Mouse (Mus musculus) intestine, embryonic 14.5 days (tissue): ENCODE measurements around the gene Unc80. TPM values are rescaled to one million over a fixed set of nuclear protein-coding genes. Genes with fewer than 3 reads are reported as not detected.

Experiments used
- ATAC-seq: fragments of 200-750 bp; cut with Nextera tagmentation; replicated peaks from 2 replicates; pipeline ENCODE4 v1.8.0; 2017; ENCODE audit warnings: low read depth, moderate number of reproducible peaks, moderate TSS enrichment, moderate library complexity; ENCODE audit not compliant: low FRiP score, low TSS enrichment
- DNase-seq: peaks from one replicate; pipeline ENCODE4 v3.0.0-alpha.2; 2018; ENCODE audit warnings: low spot score
- H3K27ac ChIP-seq: fragments of 300-500 bp; sonication (generic); 2 replicates; pipeline ENCODE4 v1.5.1; 2014; ENCODE audit warnings: low read depth, mild to moderate bottlenecking, control low read depth
- H3K27me3 ChIP-seq: fragments of 300-500 bp; sonication (generic); replicated peaks from 2 replicates; pipeline ENCODE4 v1.6.1; 2014; ENCODE audit warnings: low read length, control low read depth; ENCODE audit not compliant: control insufficient read depth, insufficient read depth
- H3K36me3 ChIP-seq: fragments of 300-500 bp; sonication (generic); 2 replicates; pipeline ENCODE4 v1.6.1; 2014; ENCODE audit warnings: low read length, control low read depth; ENCODE audit not compliant: control insufficient read depth, insufficient read depth
- H3K4me1 ChIP-seq: fragments of 300-500 bp; sonication (generic); replicated peaks from 2 replicates; pipeline ENCODE4 v1.6.1; 2014; ENCODE audit warnings: low read length, control low read depth, mixed read lengths; ENCODE audit not compliant: control insufficient read depth, insufficient read depth
- H3K4me2 ChIP-seq: fragments of 300-500 bp; sonication (generic); 2 replicates; pipeline ENCODE4 v1.6.1; 2014; ENCODE audit warnings: low read length
- H3K4me3 ChIP-seq: fragments of 300-500 bp; sonication (generic); 2 replicates; pipeline ENCODE4 v1.5.1; 2014; ENCODE audit warnings: low read depth, low read length, control low read depth, mixed read lengths
- H3K9ac ChIP-seq: fragments of 300-500 bp; sonication (generic); 2 replicates; pipeline ENCODE4 v1.6.1; 2014; ENCODE audit warnings: mild to moderate bottlenecking, low read length
- H3K9me3 ChIP-seq: fragments of 300-500 bp; sonication (generic); 2 replicates; pipeline ENCODE4 v1.6.1; 2016; ENCODE audit warnings: low read length, control low read depth; ENCODE audit not compliant: control insufficient read depth
- WGBS: fragments of 180-500 bp; shearing (Covaris S2); extraction: QIAGEN DNeasy Blood & Tissue Kit; methylation state at CpG from one replicate; pipeline ENCODE4 v1.1.7; 2014; 5-methylcytosine and 5-hydroxymethylcytosine counted together
- polyA plus RNA-seq: library from polyadenylated mRNA; unstranded; fragments of >200 nt; fragmentation: Nextera tagmentation; extraction: Ambion mirVana; gene quantifications from 2 replicates; pipeline ENCODE4 v1.2.1, GENCODE M21; 2014

The Unc80 gene
- polyA plus RNA-seq, 1 experiment from 2014 or later: 0.39 TPM

DNA sequence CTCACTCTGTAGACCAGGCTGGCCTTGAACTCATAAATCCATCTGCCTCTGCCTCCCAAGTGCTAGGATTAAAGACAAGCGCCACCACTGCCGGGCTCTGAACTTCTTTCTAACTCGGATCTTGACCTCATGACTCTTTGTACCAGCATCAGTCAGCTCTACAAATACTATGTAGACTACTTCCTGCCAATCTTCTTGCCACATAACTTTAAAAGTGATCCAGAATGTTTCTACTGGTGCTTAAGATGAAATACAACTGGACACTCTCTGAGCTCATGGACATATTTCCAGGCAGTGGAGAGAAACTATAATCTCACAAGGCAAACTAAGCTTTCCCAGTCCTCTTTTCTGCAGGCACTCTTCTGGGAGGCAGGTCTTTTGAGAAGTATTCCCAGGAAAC lies 8.8 kb upstream of the Unc80 start:
- no peak overlapping the region for H3K4me2 ChIP-seq
- ATAC-seq (no peak), DNase-seq (no peak)
- no peaks in the 10 kb centered on the region for H3K36me3 ChIP-seq
- 64% methylated on average over 3 of the region's 3 CpGs for WGBS
- no peak overlapping the region for H3K27ac ChIP-seq
- no peaks in the 10 kb centered on the region for H3K9me3 ChIP-seq
- H3K9ac ChIP-seq: no peak overlapping the region
- H3K4me1 ChIP-seq: no peaks in the 10 kb centered on the region
- no peaks in the 10 kb centered on the region for H3K27me3 ChIP-seq
- H3K4me3 ChIP-seq: no peak overlapping the region

DNA sequence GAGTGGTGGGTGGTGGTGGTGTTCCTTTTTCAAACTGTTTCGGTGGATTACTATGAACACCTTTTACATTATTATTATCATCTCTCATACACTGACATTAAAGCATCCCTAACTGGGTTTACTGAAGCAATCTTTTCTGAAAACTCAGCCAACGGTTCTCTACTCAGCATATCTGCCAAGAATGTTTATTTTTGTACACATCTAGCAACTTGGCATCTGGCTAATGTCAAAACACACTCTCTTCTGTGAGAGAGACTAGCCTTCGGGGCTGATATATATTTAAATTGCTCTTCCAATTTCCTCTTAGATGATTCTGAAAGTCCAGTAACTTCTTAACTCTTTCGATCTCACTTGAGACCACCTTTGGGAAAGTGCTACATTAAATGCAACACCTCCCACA lies 7.3 kb upstream of the Unc80 start:
- 53% methylated on average over 4 of the region's 4 CpGs for WGBS
- no peaks in the 10 kb centered on the region for H3K9me3 ChIP-seq
- no peak overlapping the region for H3K4me2 ChIP-seq
- H3K4me1 ChIP-seq: no peaks in the 10 kb centered on the region
- no peaks in the 10 kb centered on the region for H3K36me3 ChIP-seq
- H3K27me3 ChIP-seq: no peaks in the 10 kb centered on the region
- no peak overlapping the region for H3K9ac ChIP-seq
- no peak overlapping the region for H3K4me3 ChIP-seq
- DNase-seq (no peak), ATAC-seq (no peak)
- no peak overlapping the region for H3K27ac ChIP-seq

DNA sequence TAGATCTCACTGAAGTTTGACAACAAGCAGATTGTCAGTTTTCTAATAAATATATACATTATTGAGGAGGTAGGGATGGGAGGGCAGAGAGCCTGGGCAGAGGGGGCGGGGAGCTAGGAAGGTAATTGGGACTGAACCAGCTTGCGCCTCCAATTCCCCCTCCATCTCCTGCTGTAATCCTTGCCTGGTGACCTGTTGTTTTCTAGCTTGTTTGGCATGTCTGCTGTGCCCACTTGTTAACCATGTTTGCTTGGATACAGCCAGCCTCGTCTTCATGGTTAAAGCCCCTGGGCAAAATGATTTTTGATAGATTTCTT lies 495 bp downstream of the Unc80 start:
- no peaks in the 10 kb centered on the region for H3K9me3 ChIP-seq
- peak overlapping the region; percentile 66 for H3K4me2 ChIP-seq
- peak overlapping the region; percentile 42 for H3K4me3 ChIP-seq
- H3K27me3 ChIP-seq: peaks cover 18% of the 10 kb centered on the region; the same call in 1 of the 2 replicates
- peak; percentile 20; the same call in 1 of the 2 replicates for ATAC-seq
- H3K27ac ChIP-seq: no peak overlapping the region
- no peak overlapping the region for H3K9ac ChIP-seq
- 18% methylated on average over 3 of the region's 3 CpGs for WGBS
- H3K4me1 ChIP-seq: 0 out of 2 replicates have a peak, but pooled peaks cover 3% of the 10 kb centered on the region
- no peak for DNase-seq
- no peaks in the 10 kb centered on the region for H3K36me3 ChIP-seq

DNA sequence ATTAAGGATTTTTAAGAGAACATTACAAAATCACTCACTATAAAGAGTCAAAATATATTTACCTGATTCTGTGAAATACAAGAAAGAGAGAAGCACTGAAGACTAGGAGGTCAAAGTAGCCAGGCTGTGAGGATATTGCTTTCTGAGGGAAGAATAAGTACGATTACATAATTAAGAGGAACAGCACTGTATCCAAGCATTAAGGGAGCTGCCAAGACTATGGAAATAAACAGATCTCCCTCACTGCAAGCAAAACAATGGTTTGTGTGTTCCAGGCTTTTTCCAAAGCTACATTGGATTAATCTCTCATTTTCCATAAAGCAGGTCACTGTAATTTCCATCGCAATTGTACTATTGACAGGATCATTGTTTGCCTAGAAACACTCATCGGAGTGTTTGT lies 14.6 kb downstream of the Unc80 start:
- Histone ChIP-seq H3K36me3 (no peaks in the 10 kb centered on the region), H3K4me3 (no peak overlapping the region), H3K9ac (no peak overlapping the region), H3K27ac (no peak overlapping the region), H3K9me3 (no peaks in the 10 kb centered on the region), H3K27me3 (no peaks in the 10 kb centered on the region), H3K4me2 (no peak overlapping the region), H3K4me1 (no peaks in the 10 kb centered on the region)
- ATAC-seq: no peak
- no peak for DNase-seq
- WGBS: 85% methylated on average over 3 of the region's 3 CpGs

DNA sequence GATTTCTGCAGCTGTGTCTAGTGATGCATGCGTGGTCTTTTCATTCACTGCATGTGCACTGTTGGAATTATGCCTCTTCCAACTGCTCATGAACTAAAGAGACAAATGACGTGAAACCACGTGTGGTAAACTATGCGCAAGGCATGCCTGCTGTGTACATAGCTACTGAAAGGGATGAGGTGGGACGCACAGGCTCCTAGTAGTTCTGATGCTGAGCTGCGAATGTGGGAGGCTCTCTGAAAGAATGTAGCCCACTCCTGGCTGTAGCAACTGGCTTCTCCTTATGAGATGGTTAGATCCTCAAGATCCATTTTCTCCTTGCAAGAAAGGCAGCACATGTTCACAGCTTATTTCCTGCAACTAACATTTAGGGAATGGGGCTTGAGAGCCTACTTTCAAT lies 24.9 kb downstream of the Unc80 start:
- 82% methylated on average over 6 of the region's 6 CpGs for WGBS
- Histone ChIP-seq H3K9me3 (no peaks in the 10 kb centered on the region), H3K9ac (no peak overlapping the region), H3K27ac (no peak overlapping the region), H3K27me3 (no peaks in the 10 kb centered on the region), H3K4me1 (no peaks in the 10 kb centered on the region), H3K36me3 (no peaks in the 10 kb centered on the region), H3K4me3 (no peak overlapping the region), H3K4me2 (no peak overlapping the region)
- ATAC-seq: no peak
- no peak for DNase-seq

DNA sequence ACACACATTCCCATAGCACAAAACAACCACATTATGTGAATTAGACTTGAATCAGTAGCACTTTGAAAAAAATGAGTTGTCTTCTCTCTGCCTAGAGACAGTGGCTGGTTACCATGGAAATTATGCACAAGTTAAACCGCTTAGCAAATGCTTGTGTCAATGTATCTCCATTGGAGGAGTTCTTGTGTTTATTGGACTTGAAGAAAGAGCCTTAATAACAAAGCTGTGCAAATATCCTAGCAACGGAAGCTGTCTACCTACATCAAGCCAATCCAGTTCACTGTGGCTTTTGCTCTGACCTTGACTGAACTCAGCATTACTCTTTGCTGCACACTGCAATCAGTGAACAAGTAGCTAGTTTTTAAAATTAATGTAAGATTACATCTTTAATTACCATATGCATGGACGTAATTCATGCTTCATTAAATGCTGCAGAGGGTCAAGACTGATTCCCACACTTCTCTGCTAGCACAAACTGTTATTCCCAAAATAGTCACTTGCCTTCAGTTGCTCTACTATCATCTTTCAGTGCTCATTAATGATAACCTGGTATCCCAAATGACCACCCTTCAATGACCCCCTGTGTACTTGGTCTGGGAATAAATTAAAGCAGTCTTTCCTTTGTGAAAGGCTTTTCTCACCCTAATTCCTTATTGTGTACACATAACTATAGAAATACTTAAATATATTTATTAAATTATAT lies 27.3 kb downstream of the Unc80 start:
- no peak for DNase-seq

DNA sequence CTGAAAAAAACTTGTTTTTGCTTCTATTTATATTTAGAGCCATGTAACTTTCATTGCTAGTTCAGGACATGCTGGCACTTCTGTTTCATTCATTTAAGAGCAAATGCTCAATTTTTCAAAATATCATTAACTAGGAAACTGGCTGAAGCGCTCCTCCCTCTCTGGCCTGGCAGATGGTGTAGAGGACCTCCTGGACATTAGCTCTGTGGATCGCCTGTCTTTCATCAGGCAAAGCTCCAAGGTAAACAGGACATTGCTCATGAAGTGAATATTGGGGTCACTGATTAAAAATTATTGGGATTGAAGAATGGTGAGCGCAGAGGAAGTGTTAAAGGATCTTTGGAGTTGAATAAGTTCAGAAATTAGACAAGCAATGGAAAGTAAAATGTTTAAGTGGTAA lies 82.6 kb downstream of the Unc80 start:
- DNase-seq: no peak
- no peak overlapping the region for H3K27ac ChIP-seq
- no peaks in the 10 kb centered on the region for H3K9me3 ChIP-seq
- no peak overlapping the region for H3K9ac ChIP-seq
- no peak overlapping the region for H3K4me2 ChIP-seq
- ATAC-seq: no peak
- no peaks in the 10 kb centered on the region for H3K27me3 ChIP-seq
- H3K36me3 ChIP-seq: no peaks in the 10 kb centered on the region
- no peaks in the 10 kb centered on the region for H3K4me1 ChIP-seq
- H3K4me3 ChIP-seq: no peak overlapping the region
- WGBS: 76% methylated on average over 3 of the region's 3 CpGs

More for the DNA sequence above, 27.3 kb downstream of the Unc80 start:
- WGBS: 65% methylated on average over 3 of the region's 3 CpGs
- Histone ChIP-seq H3K4me1 (no peaks in the 10 kb centered on the region), H3K4me3 (no peak overlapping the region), H3K36me3 (no peaks in the 10 kb centered on the region), H3K27ac (no peak overlapping the region), H3K9me3 (no peaks in the 10 kb centered on the region), H3K9ac (no peak overlapping the region), H3K27me3 (no peaks in the 10 kb centered on the region), H3K4me2 (no peak overlapping the region)
- ATAC-seq: no peak

DNA sequence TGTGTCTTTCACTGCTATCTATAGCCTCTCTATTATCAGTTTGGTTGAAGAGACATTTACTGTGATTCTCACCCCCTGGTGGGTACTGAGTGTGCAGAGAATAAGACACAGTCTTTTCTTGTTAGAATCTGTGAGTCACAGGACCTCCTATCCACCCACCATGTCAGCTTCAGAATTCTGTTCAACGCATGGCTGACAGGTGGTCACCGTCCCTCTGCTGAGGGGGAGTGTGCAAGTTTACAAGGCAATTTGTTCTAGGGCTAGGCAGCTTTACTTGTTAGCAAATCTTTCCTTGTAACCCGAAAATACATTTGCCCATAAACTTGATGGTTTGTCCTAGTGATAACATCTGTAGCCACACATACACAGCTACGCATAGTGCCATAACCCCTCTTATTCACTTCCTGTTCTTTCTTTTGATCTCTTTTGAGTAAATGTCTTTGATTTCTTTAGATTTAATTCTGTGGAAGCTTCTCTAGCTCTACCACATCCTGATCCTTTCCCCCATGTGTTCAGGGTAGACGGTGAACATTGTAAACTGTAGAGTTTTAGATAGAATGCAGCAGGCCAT lies 84.3 kb downstream of the Unc80 start:
- Histone ChIP-seq H3K9ac (no peak overlapping the region), H3K4me2 (no peak overlapping the region), H3K4me1 (no peaks in the 10 kb centered on the region), H3K27ac (no peak overlapping the region), H3K9me3 (no peaks in the 10 kb centered on the region), H3K4me3 (no peak overlapping the region), H3K36me3 (no peaks in the 10 kb centered on the region), H3K27me3 (no peaks in the 10 kb centered on the region)
- no peak for ATAC-seq
- 64% methylated on average over 5 of the region's 5 CpGs for WGBS
- no peak for DNase-seq

DNA sequence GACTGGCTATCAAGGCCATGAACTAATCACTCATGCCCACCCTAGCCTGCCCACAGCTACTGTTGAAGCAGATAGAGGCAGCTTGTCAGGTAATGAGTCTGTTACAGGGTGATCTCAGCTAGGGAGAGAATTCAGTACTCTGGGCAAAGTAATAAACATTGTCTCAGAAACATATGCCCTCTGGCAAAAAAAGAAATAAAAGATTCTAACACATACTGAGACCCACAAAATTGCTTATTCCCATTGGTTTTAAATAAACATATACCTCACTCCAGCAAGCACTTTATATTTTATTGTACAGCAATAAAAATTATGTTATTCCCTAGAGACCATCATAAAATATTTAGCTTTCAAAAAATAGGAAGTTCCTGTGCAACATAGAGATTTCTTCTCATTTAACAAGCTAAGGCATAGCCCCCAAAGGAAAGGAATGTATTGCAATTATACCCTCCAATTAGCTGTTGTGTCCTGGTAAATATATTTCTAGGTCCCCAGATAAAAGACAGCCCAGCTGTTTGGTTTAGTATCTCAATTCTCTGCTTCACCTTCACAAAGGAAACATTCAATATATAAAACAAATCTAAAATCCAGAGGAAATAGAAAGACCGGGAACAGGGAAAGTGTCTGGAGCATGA lies 93.6 kb downstream of the Unc80 start:
- H3K9ac ChIP-seq: no peak overlapping the region
- no peak overlapping the region for H3K27ac ChIP-seq
- no peak for ATAC-seq
- no peak overlapping the region for H3K4me3 ChIP-seq
- no peaks in the 10 kb centered on the region for H3K27me3 ChIP-seq
- no peaks in the 10 kb centered on the region for H3K4me1 ChIP-seq
- no peaks in the 10 kb centered on the region for H3K9me3 ChIP-seq
- H3K36me3 ChIP-seq: no peaks in the 10 kb centered on the region
- H3K4me2 ChIP-seq: no peak overlapping the region
- WGBS: 76% methylated on average over 1 of the region's 1 CpGs
- DNase-seq: no peak
